Mouse (Mus musculus) E14TG2a.4 (cell line): ENCODE measurements around the gene Necap2.

ENCODE experiments used
- H3K27me3 ChIP-seq: 2 replicates; pipeline ENCODE4 v1.6.1; 2014; ENCODE audit warnings: low read length, control low read depth; ENCODE audit not compliant: insufficient read depth
- H3K36me3 ChIP-seq: 2 replicates; pipeline ENCODE4 v1.6.1; 2014; ENCODE audit warnings: low read length, control low read depth; ENCODE audit not compliant: insufficient read depth
- H3K4me1 ChIP-seq: replicated peaks from 2 replicates; pipeline ENCODE4 v1.6.1; 2014; ENCODE audit warnings: low read depth, low read length, control low read depth
- H3K4me3 ChIP-seq: replicated peaks from 2 replicates; pipeline ENCODE4 v1.5.1; 2014; ENCODE audit warnings: mild to moderate bottlenecking, low read length
- H3K9me3 ChIP-seq: 2 replicates; pipeline ENCODE4 v1.6.1; 2014; ENCODE audit warnings: low read length, control low read depth
- CTCF ChIP-seq: conservative IDR thresholded peaks from 2 replicates; pipeline ENCODE4 v1.5.1; 2014; ENCODE audit warnings: low read length
- NANOG ChIP-seq: IDR thresholded peaks from 2 replicates; pipeline ENCODE4 v1.6.1; 2014; ENCODE audit warnings: borderline replicate concordance, low read length, mixed read lengths
- POU5F1 ChIP-seq: IDR thresholded peaks from 2 replicates; pipeline ENCODE4 v1.6.1; 2014; ENCODE audit warnings: low read length, borderline replicate concordance

The Necap2 gene

DNA sequence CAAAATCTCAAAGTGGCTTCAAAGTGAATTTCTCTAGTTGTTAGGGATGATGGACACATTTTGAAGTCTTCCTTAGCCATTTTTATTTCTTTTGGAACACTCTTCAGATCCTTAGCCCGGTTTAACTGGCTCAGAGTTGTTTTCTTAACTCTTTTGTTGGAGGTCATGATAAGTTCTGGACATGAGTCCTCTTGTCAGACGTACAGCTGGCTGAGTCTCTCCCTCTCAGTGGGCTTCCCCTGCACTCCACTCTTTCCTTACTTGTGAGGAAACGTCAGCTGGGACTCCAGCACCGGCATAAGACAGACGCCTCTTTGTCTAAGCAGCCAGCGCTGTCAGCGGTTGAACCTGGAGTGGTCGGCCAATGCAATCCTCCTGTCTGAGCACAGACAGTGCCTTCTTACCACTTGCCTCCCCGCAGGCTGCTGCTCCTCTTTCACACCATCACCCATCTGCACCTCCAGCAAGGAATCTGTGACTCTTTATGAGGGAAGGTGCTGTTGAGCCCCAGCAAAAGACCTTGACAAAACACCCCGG, 30.1 kb upstream of the Necap2 start:
- H3K4me3 ChIP-seq = no peak overlapping the region
- peaks cover 23% of the 10 kb centered on the region for H3K36me3 ChIP-seq
- no peak for TF ChIP-seq NANOG
- no peak for TF ChIP-seq CTCF
- no peak for TF ChIP-seq POU5F1
- H3K9me3 ChIP-seq = no peaks in the 10 kb centered on the region
- peaks cover 6% of the 10 kb centered on the region; the same call in 1 of the 2 replicates for H3K27me3 ChIP-seq
- H3K4me1 ChIP-seq = peaks cover 36% of the 10 kb centered on the region

DNA sequence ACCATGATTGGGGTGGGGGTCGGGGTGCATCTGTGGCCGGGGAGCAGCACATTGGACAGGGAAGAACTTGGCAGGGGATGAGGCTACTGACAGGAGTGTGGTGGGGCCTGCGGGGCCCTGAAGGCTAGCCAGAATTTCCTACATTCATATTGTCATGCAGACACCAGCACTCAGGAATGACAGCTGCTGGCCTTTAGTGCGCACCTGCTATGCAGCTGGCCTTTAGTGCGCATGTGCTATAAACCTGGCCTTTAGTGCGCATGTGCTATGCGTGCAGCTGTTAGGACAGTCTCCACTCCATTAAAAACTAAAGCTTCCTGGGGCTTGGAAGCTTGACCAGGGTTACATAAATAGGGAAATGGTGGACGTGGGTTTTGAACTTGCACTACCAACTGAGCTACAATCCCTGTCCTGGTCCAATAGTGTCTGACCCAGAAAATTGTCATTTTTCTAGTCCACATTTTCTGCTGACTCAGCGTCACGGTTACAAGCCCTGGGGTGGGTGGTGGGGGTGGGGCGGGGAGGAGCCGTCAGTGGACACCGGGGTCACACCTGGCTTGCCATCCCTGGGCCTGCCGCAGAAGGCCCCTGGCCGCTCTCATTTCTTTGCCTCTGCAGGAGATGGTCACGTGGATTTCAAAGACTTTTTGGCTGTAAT, 28.5 kb upstream of the Necap2 start:
- TF ChIP-seq POU5F1 = no peak
- no peak for TF ChIP-seq CTCF
- TF ChIP-seq NANOG = no peak
- peaks cover 7% of the 10 kb centered on the region for H3K36me3 ChIP-seq
- no peaks in the 10 kb centered on the region for H3K9me3 ChIP-seq
- H3K27me3 ChIP-seq = peaks cover 6% of the 10 kb centered on the region; the same call in 1 of the 2 replicates
- H3K4me1 ChIP-seq = peaks cover 32% of the 10 kb centered on the region
- H3K4me3 ChIP-seq = no peak overlapping the region

DNA sequence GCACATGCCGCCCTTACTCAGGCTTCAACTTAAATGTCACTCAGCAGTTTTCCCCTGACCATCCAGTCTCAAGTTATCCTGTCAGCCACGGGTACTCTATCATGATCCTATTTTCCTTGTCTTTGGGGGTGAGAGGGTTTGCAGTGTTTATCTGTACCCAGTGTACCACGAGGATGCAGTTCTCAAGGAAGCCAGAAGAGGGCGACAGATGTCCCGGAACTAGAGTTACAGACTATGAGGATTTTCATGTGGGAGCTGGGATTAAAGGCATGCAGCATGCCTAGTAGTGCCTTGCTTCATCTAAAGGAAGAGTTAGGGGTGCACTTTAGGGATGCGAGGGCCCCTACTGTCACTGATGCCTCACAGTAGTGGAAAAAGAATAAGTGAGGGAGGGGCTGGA, 23.7 kb upstream of the Necap2 start:
- Histone ChIP-seq H3K9me3 (no peaks in the 10 kb centered on the region), H3K27me3 (no peaks in the 10 kb centered on the region; the same call in 1 of the 2 replicates), H3K4me1 (peaks cover 59% of the 10 kb centered on the region), H3K4me3 (no peak overlapping the region), H3K36me3 (no peaks in the 10 kb centered on the region)
- TF ChIP-seq CTCF (peak; percentile 95), NANOG (no peak)

DNA sequence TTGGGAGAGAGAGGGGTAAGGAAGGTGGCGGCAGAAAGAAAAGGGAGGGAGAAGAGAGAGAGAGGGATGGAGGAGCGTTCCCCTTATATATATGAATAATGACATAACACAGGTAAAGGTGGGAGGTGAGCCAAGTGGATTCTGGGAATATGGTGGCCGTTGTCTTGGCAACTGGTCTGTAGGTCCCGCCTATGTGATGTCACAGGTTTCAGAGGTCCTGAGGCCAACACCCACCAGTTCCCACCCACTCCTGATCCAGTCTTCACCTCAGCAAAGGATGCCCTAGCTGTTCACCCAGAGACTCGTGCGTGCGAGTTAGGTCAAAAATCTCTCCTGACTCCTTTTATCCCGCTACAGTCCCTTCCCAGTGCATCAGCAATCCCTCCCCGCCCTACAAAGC, 23.1 kb upstream of the Necap2 start:
- peaks cover 58% of the 10 kb centered on the region for H3K4me1 ChIP-seq
- no peaks in the 10 kb centered on the region; the same call in 1 of the 2 replicates for H3K27me3 ChIP-seq
- TF ChIP-seq NANOG (no peak), POU5F1 (no peak), CTCF (no peak)
- H3K36me3 ChIP-seq = no peaks in the 10 kb centered on the region
- H3K9me3 ChIP-seq = no peaks in the 10 kb centered on the region
- H3K4me3 ChIP-seq = no peak overlapping the region; the same call in 1 of the 2 replicates

DNA sequence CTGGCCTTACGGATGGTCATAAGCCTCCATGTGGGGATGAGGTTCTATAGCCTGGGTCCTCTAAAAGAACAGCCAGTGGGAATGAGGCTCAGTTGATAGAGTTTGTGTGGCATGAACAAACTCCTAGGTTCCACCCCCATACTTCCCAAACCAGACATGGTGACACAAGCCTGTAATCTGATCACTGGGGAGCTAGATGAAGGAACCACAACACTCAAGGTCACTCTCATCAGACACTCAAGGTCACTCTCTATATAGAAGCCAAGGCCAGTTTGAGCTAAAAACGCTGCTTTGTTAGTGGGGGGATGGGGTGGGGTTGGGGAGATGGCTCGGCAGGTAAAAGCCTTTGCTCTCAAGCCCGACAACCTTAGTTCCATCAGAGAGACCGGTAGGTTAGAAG, 21.8 kb upstream of the Necap2 start:
- Histone ChIP-seq H3K36me3 (no peaks in the 10 kb centered on the region), H3K27me3 (no peaks in the 10 kb centered on the region; the same call in 1 of the 2 replicates), H3K4me3 (no peak overlapping the region), H3K9me3 (no peaks in the 10 kb centered on the region), H3K4me1 (peaks cover 64% of the 10 kb centered on the region)
- TF ChIP-seq NANOG = no peak
- TF ChIP-seq POU5F1 = no peak
- TF ChIP-seq CTCF = no peak

DNA sequence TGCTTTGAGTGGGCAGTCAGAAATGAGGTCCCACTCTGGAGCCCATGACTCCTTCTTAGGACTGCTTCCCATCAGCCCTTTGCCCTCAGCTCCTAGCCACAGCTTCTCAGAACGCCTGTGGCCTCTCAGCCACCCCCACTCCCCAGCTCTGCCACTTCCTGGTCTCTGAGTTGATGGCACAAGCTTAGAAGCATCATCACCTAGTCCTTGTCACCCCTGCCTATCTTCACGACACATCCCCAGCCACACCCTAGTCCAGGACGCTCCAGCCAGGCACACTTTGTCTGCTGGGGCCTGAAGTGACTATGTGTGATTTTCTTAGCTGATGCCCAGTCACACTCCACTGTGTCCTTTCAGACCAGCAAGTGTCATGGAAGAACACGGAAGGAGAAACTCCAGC, 20.8 kb upstream of the Necap2 start:
- Histone ChIP-seq H3K36me3 (no peaks in the 10 kb centered on the region), H3K4me3 (no peak overlapping the region), H3K4me1 (peaks cover 72% of the 10 kb centered on the region), H3K9me3 (no peaks in the 10 kb centered on the region), H3K27me3 (no peaks in the 10 kb centered on the region; the same call in 1 of the 2 replicates)
- TF ChIP-seq NANOG (no peak), CTCF (no peak), POU5F1 (no peak)

DNA sequence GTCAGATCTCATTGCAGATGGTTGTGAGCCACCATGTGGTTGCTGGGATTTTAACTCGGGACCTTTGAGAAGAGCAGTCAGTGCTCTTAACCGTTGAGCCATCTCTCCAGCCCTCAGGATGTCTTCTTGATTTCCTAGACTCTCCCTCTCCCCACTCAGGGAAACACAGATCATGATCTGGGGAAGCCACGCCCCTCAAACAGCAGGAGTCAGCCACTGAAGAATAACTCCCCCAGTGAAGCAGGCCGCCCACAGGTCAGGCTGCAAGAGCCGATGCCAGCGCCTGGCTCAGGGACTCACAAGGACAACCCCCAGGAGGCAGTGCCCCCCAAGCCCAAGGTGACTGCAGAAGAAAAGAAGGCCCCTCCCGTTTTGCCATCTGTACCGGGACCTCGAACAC, 18.6 kb upstream of the Necap2 start:
- no peaks in the 10 kb centered on the region for H3K9me3 ChIP-seq
- H3K4me3 ChIP-seq = no peak overlapping the region
- no peaks in the 10 kb centered on the region for H3K36me3 ChIP-seq
- H3K4me1 ChIP-seq = peaks cover 68% of the 10 kb centered on the region
- TF ChIP-seq POU5F1 (no peak), NANOG (no peak), CTCF (no peak)
- no peaks in the 10 kb centered on the region; the same call in 1 of the 2 replicates for H3K27me3 ChIP-seq

DNA sequence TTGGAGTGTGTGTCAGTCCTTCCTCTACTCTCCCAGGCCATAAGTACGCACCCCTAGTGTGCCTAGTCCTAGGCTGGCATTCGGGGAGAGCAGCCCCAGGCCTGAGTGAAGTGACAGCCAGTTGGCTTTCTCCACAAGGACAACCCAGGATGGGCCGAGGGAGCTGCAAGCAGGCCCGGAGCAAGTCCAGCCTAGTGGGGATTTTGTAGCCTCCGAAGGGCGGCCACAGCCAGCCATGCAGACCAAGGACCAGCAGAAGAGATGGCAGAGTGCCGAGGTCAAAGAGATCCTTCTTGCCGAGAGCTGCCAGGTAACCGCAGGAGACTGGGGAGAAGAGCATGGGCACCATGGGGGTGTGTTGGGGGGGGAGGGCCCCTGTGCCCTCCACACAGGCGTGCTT, 16.9 kb upstream of the Necap2 start:
- Histone ChIP-seq H3K9me3 (no peaks in the 10 kb centered on the region), H3K27me3 (no peaks in the 10 kb centered on the region; the same call in 1 of the 2 replicates), H3K4me3 (peak overlapping the region; percentile 58), H3K4me1 (peaks cover 64% of the 10 kb centered on the region), H3K36me3 (no peaks in the 10 kb centered on the region)
- TF ChIP-seq POU5F1 (no peak), NANOG (no peak), CTCF (no peak)

DNA sequence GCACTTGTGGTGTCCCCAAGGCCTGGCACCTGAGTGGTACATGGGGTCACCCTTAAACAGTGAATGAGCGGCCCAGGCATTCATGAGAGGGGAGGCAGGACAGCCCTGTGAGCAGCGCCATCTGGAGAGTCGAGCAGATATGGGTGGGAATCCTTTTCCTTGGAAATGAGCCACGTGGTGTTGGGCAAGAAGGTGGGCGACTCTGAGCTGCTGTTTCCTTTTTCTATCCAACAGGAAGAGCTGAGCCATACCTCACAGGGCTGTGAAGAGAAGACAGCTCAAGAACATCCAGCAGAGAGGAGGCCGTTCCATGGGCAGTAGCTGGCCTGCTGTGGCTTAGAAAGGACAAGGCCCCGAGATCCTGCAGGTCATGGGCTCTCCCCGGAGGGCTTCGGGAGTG, 10.6 kb upstream of the Necap2 start:
- Histone ChIP-seq H3K4me3 (no peak overlapping the region), H3K36me3 (no peaks in the 10 kb centered on the region), H3K9me3 (no peaks in the 10 kb centered on the region), H3K27me3 (peaks cover 3% of the 10 kb centered on the region; the same call in 1 of the 2 replicates), H3K4me1 (peaks cover 29% of the 10 kb centered on the region)
- no peak for TF ChIP-seq NANOG
- TF ChIP-seq CTCF = no peak
- no peak for TF ChIP-seq POU5F1
